Mouse (Mus musculus) natural killer cell, adult 2 months (primary cell): ENCODE measurements around the gene Dhx36.

Experiments
- DNase-seq, 2 experiments: peaks; one replicate each; pipeline ENCODE4 v3.0.0; 2022; ENCODE audit warnings: low spot score in 2 of 2

Dhx36 gene

GRCm38 (mm10) chr3:62506488-62507205 lies at the start of gene Dhx36:
Gene Dhx36 (minus strand): TSS chr3:62507004.
- peak; percentile 92 to 94 for DNase-seq

DNA sequence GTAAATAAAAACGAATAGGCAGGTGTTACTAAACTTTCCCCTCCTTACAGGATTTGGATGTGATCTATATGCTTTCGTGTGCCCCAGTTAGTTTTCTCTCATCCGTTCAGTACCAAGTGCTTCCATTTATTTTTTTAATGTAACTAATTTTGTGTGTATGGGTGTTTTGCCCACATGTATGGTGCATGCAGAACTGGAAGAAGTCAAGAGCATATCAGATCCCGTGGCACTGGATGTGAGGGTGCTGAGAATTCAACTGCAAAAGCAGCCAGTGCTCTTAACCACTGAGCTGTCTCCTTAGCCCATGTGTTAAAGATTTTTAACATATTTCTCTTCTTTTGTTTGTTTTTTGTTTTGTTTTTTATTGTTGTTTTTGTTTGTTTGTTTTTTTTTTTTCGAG lies 20.8 kb upstream of the Dhx36 start:
- DNase-seq, result no peak

DNA sequence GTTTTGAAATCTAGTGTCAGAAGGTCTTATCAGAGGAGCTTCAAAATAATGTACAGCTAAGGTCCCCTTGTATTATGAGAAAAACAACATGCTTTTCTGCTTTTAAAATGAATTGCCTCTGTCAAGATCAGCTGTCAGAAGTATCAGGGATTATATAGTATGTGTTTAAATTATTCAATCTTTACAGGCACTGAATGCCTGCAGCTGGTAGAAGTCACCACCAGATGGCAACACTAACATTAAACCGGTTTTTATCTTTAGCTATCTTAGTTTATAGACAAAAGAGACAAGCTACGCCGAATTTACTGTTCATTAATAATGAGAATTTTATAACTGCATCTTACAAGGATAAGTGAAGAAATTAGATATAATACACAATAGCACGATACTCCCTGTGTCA lies 20.4 kb upstream of the Dhx36 start:
- no peak for DNase-seq

DNA sequence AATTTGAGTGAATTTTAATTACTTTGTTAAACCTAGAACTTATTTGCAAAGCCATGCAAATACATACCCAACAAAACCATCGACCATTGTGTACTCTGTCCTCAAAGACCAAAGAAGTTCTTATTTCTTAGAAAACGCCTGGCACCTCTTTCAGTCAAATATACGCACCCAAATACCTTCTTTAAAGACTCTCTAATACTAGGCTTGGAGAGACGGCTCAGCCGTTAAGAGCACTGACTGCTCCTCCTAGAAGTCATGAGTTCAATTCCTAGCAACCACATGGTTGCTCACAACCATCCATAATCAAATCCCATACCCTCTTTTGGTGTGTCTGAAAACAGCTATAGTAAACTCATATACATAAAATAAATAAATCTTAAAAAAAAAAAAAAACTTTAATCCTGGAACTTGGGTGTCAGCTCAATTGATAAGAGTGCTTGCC lies 423 bp upstream of the Dhx36 start:
- DNase-seq, result no peak

GRCm38 (mm10) chr3:62505166-62505900 lies 1.5 kb downstream of the Dhx36 start:
- DNase-seq, result no peak

- DNase-seq, result no peak
Measured at GRCm38 (mm10) chr3:62499327-62499726, 7.5 kb downstream of the Dhx36 start.

DNA sequence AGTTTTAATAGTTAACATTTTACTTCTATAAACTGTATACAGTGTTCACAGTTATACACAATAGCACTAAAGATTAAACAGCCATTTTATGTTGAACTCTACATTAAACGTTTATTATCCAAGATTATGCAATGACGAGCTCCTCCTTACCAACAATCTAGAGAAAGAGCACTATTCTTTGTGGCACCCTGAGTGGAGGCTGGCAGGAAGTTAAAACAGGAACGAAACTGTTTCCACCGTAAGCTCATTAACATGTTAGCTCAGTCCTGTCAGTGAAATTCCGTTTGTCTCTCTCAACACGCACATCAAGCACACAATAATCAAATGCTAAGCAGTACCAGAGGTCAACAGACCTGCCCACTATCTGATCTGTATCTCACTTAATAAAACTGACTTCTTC lies 14.2 kb downstream of the Dhx36 start:
- DNase-seq, result no peak

- no peak for DNase-seq
Measured at GRCm38 (mm10) chr3:62484340-62484739, 22.5 kb downstream of the Dhx36 start.

GRCm38 (mm10) chr3:62470179-62470578 lies 36.6 kb downstream of the Dhx36 start:
- no peak for DNase-seq

DNA sequence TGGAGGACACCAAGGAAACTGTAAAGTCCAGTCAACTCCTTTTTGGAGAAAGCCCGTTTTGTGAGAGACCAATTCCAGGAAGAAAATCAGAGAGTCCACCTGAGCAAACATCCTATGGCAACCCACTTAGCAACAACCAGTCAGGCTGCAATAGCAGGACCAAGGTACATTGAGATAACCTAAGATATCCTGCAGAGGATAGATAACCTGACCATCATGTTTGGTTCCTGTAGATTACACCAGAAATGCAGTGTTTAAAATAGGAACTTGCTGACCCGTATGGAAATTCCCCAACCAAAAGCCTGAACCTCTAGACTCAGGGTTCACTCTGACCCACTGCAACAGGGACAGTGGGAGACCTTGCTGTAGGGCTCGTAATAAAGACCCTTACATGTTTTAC lies 42.5 kb downstream of the Dhx36 start:
- DNase-seq, result no peak

GRCm38 (mm10) chr3:62459483-62459882 lies 47.3 kb downstream of the Dhx36 start:
- no peak for DNase-seq

DNA sequence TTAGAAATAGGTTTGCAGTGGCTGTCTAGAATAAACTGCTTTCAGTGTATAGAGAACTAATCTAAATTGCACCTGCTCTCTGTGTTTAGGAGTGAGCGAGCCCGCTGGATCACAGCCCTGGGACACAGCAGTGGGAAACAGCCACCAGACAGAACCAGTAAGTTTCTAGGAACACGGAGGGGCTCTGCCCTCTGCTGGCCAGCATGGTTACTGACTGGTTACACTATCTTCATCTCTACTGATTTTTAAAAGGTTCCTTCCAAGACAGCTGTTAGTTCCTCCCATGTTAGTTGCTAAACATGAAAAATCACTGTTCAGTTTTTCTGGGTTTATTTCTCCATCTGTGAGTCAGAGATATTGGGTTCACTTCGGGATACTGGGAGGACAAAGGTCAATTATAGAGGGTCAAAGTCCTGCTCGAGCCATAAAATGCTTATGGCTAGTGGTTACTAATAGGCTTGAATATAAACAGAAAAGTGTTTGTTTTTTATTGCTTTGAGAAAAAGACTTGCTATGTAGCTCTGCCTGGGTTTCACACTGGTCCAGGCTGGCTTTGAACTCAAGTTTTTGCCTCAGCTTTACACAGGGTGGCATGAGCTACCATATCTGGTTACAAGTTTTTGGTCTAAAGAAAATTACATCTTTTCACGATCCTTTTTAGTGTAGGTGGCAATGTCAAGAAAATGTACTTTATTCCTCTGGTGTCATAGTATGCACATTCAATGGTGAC lies 48.4 kb downstream of the Dhx36 start:
- peak in 1 of 2 experiments; percentile 4 for DNase-seq

- no peak for DNase-seq
Measured at GRCm38 (mm10) chr3:62455854-62456253, 51.0 kb downstream of the Dhx36 start.

DNA sequence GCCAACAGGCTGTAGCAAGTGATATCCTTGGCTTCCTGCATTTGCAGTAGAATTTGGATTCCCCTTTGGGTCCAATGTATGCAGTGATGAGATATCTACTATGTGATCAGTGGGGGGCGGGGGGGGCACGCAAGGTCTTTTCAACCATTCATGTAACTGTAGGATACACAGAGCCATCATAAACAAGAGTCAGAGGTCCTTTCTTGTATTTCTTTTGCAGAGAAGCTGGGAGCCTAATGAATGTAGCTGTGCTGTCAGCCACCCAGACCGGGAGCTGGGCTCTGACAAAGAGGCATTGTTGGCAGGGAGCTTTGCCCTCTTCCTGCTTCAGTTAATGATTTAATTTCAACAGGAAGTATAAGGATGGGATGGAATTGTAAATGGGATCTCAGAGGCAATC lies 52.7 kb downstream of the Dhx36 start:
- DNase-seq, result no peak

DNA sequence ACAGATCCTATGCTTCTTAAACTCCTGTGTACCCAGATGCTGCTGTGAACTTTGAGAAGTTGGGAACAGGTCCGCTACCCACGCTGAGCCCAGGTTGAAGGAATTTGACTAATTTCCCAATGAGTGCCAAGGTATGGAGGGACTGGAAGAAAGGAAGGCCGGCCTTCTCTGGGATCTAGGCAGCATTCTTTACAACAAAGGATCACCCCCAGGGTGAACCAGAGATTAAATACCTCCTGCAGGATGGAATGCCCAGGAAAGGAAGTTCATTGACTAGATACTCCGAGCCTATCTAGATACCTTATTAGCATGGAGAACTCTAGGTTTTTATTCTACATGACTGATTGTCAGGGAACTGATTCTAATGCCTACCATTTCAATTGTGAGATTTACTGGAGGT lies 53.8 kb downstream of the Dhx36 start:
- DNase-seq, result no peak

DNA sequence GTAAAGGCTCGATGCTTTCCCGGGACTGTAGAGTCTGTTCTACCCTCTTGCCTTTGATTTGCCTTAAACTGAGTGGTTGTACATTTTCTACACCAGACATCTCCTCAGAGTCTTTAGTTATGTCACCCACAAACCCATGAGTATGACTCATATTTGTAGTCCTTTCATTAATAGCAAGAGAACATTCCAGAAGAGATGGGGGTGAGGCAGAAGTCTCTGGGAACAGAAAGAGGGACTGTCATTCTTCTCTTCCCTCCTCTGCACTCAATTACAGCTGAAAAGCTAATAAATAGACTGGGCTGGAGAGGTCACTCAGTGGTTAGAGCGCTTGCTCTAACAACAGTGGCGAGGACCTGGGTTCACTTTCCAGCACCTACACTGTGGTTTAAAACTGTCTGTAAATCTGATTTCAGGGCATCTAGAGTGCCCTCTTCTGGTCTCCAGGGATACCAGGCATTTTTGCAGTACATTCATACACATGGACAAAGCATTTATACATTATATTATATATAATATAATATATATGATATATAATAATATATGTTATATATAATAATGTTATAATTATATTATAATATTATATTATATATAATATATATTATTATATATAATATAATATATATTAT lies 56.8 kb downstream of the Dhx36 start:
- DNase-seq, result no peak

GRCm38 (mm10) chr3:62447151-62447550 lies 59.7 kb downstream of the Dhx36 start:
- no peak for DNase-seq

DNA sequence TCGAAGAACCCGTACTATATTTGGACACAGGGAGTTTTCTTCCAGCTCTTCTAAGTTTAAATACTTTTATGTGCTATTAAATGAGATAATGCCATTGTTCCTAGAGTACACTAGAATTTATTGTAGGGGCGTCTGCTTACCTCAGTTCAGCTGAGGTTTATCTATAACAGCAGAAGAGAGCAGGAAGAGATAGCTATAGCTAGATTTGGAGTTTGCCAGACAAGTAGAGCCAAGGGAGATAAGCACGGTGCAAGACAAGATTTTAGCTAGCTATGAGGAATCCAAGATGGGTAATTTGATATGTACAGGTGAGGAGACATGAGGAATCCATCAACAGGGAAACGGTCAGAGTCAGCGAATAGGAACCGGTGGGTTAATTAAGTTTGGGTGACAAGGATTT lies 60.5 kb downstream of the Dhx36 start:
- DNase-seq, result no peak

DNA sequence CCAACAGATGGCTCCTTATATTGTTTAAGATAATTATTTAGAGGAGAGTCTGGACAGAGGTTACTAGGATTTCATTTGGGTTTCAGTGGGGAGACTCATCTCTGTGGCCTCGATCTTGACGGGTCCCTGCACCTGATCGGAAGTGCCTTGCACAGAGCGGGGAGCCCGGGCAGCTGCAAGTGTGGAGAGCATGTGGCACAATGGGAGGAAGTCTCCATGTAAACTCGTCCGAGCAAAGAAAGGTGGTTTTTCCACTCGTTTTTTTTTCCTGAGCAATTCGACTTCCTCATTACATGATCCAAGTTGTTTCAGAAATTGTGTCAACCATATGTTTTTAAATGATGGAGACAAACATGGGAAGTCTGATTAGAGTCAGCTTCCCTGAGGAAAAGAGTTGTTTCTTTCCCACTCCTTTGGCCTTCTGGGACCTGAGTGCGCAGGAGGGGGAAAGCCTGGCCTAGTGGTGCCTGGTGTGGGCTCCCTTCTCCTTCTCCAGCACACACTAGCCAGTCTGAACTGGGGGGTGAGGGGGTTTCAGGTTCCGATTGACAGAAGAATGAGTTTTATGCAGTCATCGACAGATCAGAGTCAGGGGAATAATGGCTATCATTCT lies 63.1 kb downstream of the Dhx36 start:
- no peak for DNase-seq

DNA sequence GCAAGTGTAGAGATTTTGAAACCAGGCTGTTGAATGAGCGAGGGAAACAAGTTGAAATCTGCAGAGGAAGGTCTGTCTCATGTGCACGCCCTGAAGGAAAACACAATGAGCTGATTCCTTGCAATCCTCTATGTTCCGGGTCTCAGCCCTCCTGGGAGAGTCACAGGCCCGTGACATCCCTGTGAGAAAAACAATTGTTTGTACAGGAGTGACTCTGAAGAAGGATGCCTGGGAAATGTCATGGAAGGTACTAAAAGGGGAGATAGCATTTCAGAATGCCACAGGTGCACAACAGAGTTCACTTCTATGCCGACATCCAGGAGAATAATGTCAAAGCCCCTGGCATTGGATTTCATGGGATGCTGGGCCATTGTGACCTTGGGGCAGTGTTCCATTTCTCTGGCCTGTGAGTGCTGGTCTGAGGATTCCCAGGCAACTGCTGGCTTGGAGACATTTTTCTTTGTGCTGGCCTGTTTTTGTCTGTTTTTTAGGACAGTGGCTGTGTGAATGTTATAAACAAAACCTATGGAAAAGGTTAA lies 66.3 kb downstream of the Dhx36 start:
- no peak for DNase-seq

- no peak for DNase-seq
Measured at GRCm38 (mm10) chr3:62435923-62436322, 70.9 kb downstream of the Dhx36 start.
